In genomic region chr4:62600549-62600948, GRCm38 (mm10) we compare ENCODE assay signal across 23 mouse cellular contexts. TPM values are rescaled to one million over a fixed set of nuclear protein-coding genes. Genes with fewer than 3 reads are reported as not detected.
DNase-seq lines count a peak whose midpoint lies in the region; ATAC-seq and TF ChIP-seq lines count a peak whose summit lies in the region.
"Had no signal": no experiment of that assay in that cellular context is flagged by ENCODE, and none has a peak within 500 bp of the region (broad histone marks: within the 10 kb centered on the region; RNA-seq: fewer than 3 reads in every experiment).

No protein-coding gene starts in this region.

- no peaks in the 10 kb centered on the region for H3K36me3 ChIP-seq in stomach, embryonic 15.5 days
- no peaks in the 10 kb centered on the region for H3K36me3 ChIP-seq in stomach, postnatal 0 days (ENCODE audit: control insufficient read depth, insufficient read depth, low read length)
- no peaks in the 10 kb centered on the region for H3K36me3 ChIP-seq in kidney, adult 2 months (ENCODE audit: control insufficient read depth, insufficient read depth, low read length)
- H3K36me3 ChIP-seq: embryonic facial prominence, embryonic 15.5 days; G1E; heart, embryonic 15.5 days; hindbrain, embryonic 15.5 days had no signal

- DNase-seq in stomach, postnatal 0 days (ENCODE audit: low spot score): no peak
- no peak for DNase-seq in ovary, adult 18-20 months (ENCODE audit: low spot score)
- no peak for DNase-seq in cerebellum, postnatal 10 days
- DNase-seq in kidney, adult 2 months: no peak
- DNase-seq: adrenal gland, postnatal 25 days; cerebellum, adult 18-20 months; cerebellum, adult 9-11 months; embryo, embryonic 11 days; gastrocnemius, postnatal 36 days; heart, adult 2 months; heart, postnatal 14 days had no signal

- 0 out of 2 replicates have a peak, but pooled peaks cover under 1% of the 10 kb centered on the region for H3K4me1 ChIP-seq in stomach, embryonic 15.5 days
- H3K4me1 ChIP-seq in stomach, postnatal 0 days (replicated peaks; ENCODE audit: control insufficient read depth, insufficient read depth): no peaks in the 10 kb centered on the region
- no peaks in the 10 kb centered on the region for H3K4me1 ChIP-seq in kidney, adult 2 months (ENCODE audit: control insufficient read depth, insufficient read depth, low read length)
- H3K4me1 ChIP-seq: forebrain, embryonic 10.5 days had no signal

- no peak overlapping the region for H3K4me3 ChIP-seq in stomach, embryonic 15.5 days (replicated peaks)
- H3K4me3 ChIP-seq in stomach, postnatal 0 days (ENCODE audit: low read depth, low read length): no peak overlapping the region
- no peak overlapping the region for H3K4me3 ChIP-seq in kidney, adult 2 months (ENCODE audit: insufficient read depth, low read depth, low read length)
- H3K4me3 ChIP-seq: embryonic facial prominence, embryonic 15.5 days; erythroblast, embryonic 14.5 days; forebrain, embryonic 10.5 days; heart, adult 2 months; heart, embryonic 15.5 days; hindbrain, embryonic 15.5 days had no signal

- no peak overlapping the region for H3K9ac ChIP-seq in stomach, embryonic 15.5 days
- H3K9ac ChIP-seq in stomach, postnatal 0 days (ENCODE audit: low read length): no peak overlapping the region
- H3K9ac ChIP-seq: embryonic facial prominence, embryonic 15.5 days; heart, embryonic 15.5 days; hindbrain, embryonic 15.5 days had no signal

- TF ChIP-seq EP300 in stomach, postnatal 0 days (optimal IDR thresholded peaks at IDR 0.05): no peak

- TF ChIP-seq CTCF in stomach, postnatal 0 days (IDR thresholded peaks at IDR 0.05; ENCODE audit: low read depth): no peak
- no peak for TF ChIP-seq CTCF in kidney, adult 2 months (conservative IDR thresholded peaks at IDR 0.05; ENCODE audit: insufficient read depth, insufficient read length, low read depth, low read length)

- H3K27me3 ChIP-seq in stomach, embryonic 15.5 days (replicated peaks): no peaks in the 10 kb centered on the region
- H3K27me3 ChIP-seq in stomach, postnatal 0 days (ENCODE audit: control insufficient read depth, insufficient read depth, low read length): no peaks in the 10 kb centered on the region
- no peaks in the 10 kb centered on the region for H3K27me3 ChIP-seq in kidney, adult 2 months (replicated peaks; ENCODE audit: control insufficient read depth, insufficient read depth, low read length)
- H3K27me3 ChIP-seq: embryonic facial prominence, embryonic 15.5 days; hindbrain, embryonic 15.5 days had no signal

- TF ChIP-seq POLR2A in kidney, adult 2 months (IDR thresholded peaks at IDR 0.05; ENCODE audit: low read depth, low read length): no peak

- H3K27ac ChIP-seq in stomach, embryonic 15.5 days: peak overlapping the region; percentile 51
- H3K27ac ChIP-seq in stomach, postnatal 0 days (replicated peaks): no peak overlapping the region
- no peak overlapping the region for H3K27ac ChIP-seq in kidney, adult 2 months (ENCODE audit: insufficient read depth, low read depth, low read length)
- H3K27ac ChIP-seq: embryonic facial prominence, embryonic 15.5 days; forebrain, embryonic 10.5 days; heart, adult 2 months; heart, embryonic 15.5 days; hindbrain, embryonic 15.5 days had no signal

- 79% methylated on average over 1 of the region's 1 CpGs for WGBS in stomach, embryonic 15.5 days
- WGBS in stomach, postnatal 0 days: 83% methylated on average over 1 of the region's 1 CpGs
- WGBS in kidney, adult 2 months: 85% methylated on average over 1 of the region's 1 CpGs

- H3K9me3 ChIP-seq in stomach, embryonic 15.5 days: no peaks in the 10 kb centered on the region
- H3K9me3 ChIP-seq in stomach, postnatal 0 days (ENCODE audit: control insufficient read depth, low read length): no peaks in the 10 kb centered on the region
- H3K9me3 ChIP-seq: embryonic facial prominence, embryonic 15.5 days; forebrain, embryonic 10.5 days; heart, embryonic 15.5 days; hindbrain, embryonic 15.5 days had no signal

- ATAC-seq in stomach, embryonic 15.5 days (ENCODE audit: insufficient read depth, low FRiP score, low read depth): no peak
- no peak for ATAC-seq in stomach, postnatal 0 days (ENCODE audit: low FRiP score, low TSS enrichment)
- 0 out of 4 replicates have a peak, but pooled peaks have one; percentile 27 to 29 for ATAC-seq in hematopoietic stem cell, adult 5-6 weeks (replicated peaks in 1 of 2; ENCODE audit: insufficient read depth in 1 of 2, low FRiP score in 2 of 2, low TSS enrichment in 1 of 2, low read depth in 1 of 2, poor library complexity in 2 of 2, severe bottlenecking in 2 of 2)
- ATAC-seq in neutrophil, adult 5-6 weeks (ENCODE audit: extremely low read depth, insufficient number of reproducible peaks, low FRiP score, poor library complexity, severe bottlenecking): peak; percentile 26; the same call in 1 of the 2 replicates
- ATAC-seq: forebrain, embryonic 14.5 days; inflammation-experienced regulatory T-cells, adult 6 months had no signal

- no peak overlapping the region for H3K4me2 ChIP-seq in stomach, embryonic 15.5 days
- no peak overlapping the region for H3K4me2 ChIP-seq in stomach, postnatal 0 days (replicated peaks; ENCODE audit: low read depth)
- H3K4me2 ChIP-seq: embryonic facial prominence, embryonic 15.5 days; heart, embryonic 11.5 days; heart, embryonic 15.5 days; hindbrain, embryonic 15.5 days had no signal

RNA-seq across cellular contexts. Expression of gene Rgs3, which starts 40.9 kb away (rescaled TPM):
- 46.8 and 48.0 TPM in 2 replicates for polyA plus RNA-seq in stomach, embryonic 15.5 days (2015; fragmentation: Nextera tagmentation; extraction: Ambion mirVana)
- 26.4 and 30.0 TPM in 2 replicates for polyA plus RNA-seq in stomach, postnatal 0 days (2015; fragmentation: Nextera tagmentation; extraction: Ambion mirVana)
- total RNA-seq in hematopoietic stem cell, adult 5-6 weeks (2017): 23.5 and 23.7 TPM in 2 replicates
- total RNA-seq in neutrophil, adult 5-6 weeks (2017): 155 and 166 TPM in 2 replicates
- 43.1 and 43.5 TPM in 2 replicates for polyA plus RNA-seq in kidney, adult 2 months (2012; rRNA removed)
- polyA plus RNA-seq: G1E had no signal

Comparison
In these comparisons a context has a peak if more than half of its experiments do, and no peak if none do; other contexts are left out.
1. ATAC-seq: peak in hematopoietic stem cell, adult 5-6 weeks (2 of 2) and neutrophil, adult 5-6 weeks (single experiment); none in stomach, embryonic 15.5 days (single experiment) and stomach, postnatal 0 days (single experiment).